Mouse (Mus musculus) liver, postnatal 0 days (tissue): Measurements from ENCODE around the gene Pex7.

Experiments
- CTCF ChIP-seq: sonication (generic); IDR thresholded peaks from 2 replicates; pipeline ENCODE4 v1.5.1; 2016; ENCODE audit warnings: antibody characterized with exemption, low read depth
- EP300 ChIP-seq: IDR thresholded peaks from 2 replicates; pipeline ENCODE4 v1.6.1; 2016; ENCODE audit warnings: antibody characterized with exemption, low read depth, mild to moderate bottlenecking

- TF ChIP-seq CTCF (no peak), EP300 (no peak)
Measured at GRCm38 (mm10) chr10:19924256-19924655, 16.8 kb upstream of the Pex7 start.
